Mouse (Mus musculus) MEL (cell line): Measurements from ENCODE around the gene Naa35.

Source experiments
- CHD2 ChIP-seq: IDR thresholded peaks from 2 replicates; pipeline ENCODE4 v1.6.1; 2011; ENCODE audit warnings: low read length, improper control_type of control experiment
- CTCF ChIP-seq, 3 experiments: IDR thresholded peaks in 2 of 3; conservative IDR thresholded peaks in 1 of 3; 2 replicates each; pipeline ENCODE4 v1.5.1; 2011 to 2012; ENCODE audit warnings: low read length in 3 of 3, low read depth in 2 of 3, mild to moderate bottlenecking in 2 of 3, improper control_type of control experiment in 1 of 3, inconsistent platforms in 1 of 3, mixed read lengths in 1 of 3, moderate library complexity in 1 of 3; ENCODE audit not compliant: control insufficient read depth in 1 of 3, insufficient read depth in 1 of 3, poor library complexity in 1 of 3, severe bottlenecking in 1 of 3
- MYC ChIP-seq: IDR thresholded peaks from 2 replicates; pipeline ENCODE4 v1.6.1; 2011; ENCODE audit warnings: low read depth, mild to moderate bottlenecking, low read length, improper control_type of control experiment, moderate library complexity
- NELFE ChIP-seq: IDR thresholded peaks from 2 replicates; pipeline ENCODE4 v1.6.1; 2011; ENCODE audit warnings: low read depth, low read length, improper control_type of control experiment
- POLR2A ChIP-seq, 2 experiments: IDR thresholded peaks; 2 replicates each; pipeline ENCODE4 v1.6.1; 2011 to 2012; ENCODE audit warnings: low read length in 2 of 2, mild to moderate bottlenecking in 2 of 2, control low read depth in 1 of 2, improper control_type of control experiment in 1 of 2, low read depth in 1 of 2, moderate library complexity in 1 of 2; ENCODE audit not compliant: control insufficient read depth in 1 of 2, insufficient read depth in 1 of 2, poor library complexity in 1 of 2
- POLR2AphosphoS2 ChIP-seq: IDR thresholded peaks from 2 replicates; pipeline ENCODE4 v1.6.1; 2011; ENCODE audit warnings: low read length, improper control_type of control experiment
- SMC3 ChIP-seq: IDR thresholded peaks from 2 replicates; pipeline ENCODE4 v1.6.1; 2011; ENCODE audit warnings: low read depth, low read length, improper control_type of control experiment
- TAL1 ChIP-seq: IDR thresholded peaks from 2 replicates; pipeline ENCODE4 v1.6.1; 2012; ENCODE audit warnings: mild to moderate bottlenecking, inconsistent platforms, low read length, moderate library complexity, mixed read lengths
- TBP ChIP-seq: IDR thresholded peaks from 2 replicates; pipeline ENCODE4 v1.8.0; 2011; ENCODE audit warnings: low read depth, low read length, improper control_type of control experiment
- USF2 ChIP-seq, 2 experiments: IDR thresholded peaks; 2 replicates each; pipeline ENCODE4 v1.6.1; 2011 to 2012; ENCODE audit warnings: improper control_type of control experiment in 2 of 2, low read length in 2 of 2, borderline replicate concordance in 1 of 2, inconsistent platforms in 1 of 2, low read depth in 1 of 2, mild to moderate bottlenecking in 1 of 2; ENCODE audit not compliant: insufficient read depth in 1 of 2
- ZC3H11A ChIP-seq: IDR thresholded peaks from 2 replicates; pipeline ENCODE4 v1.6.1; 2012; ENCODE audit warnings: low read depth, mild to moderate bottlenecking, inconsistent platforms, low read length, improper control_type of control experiment
- ZKSCAN1 ChIP-seq: IDR thresholded peaks from 2 replicates; pipeline ENCODE4 v1.6.1; 2012; ENCODE audit warnings: low read depth, mild to moderate bottlenecking, inconsistent platforms, low read length, improper control_type of control experiment, moderate library complexity
- ZNF384 ChIP-seq: IDR thresholded peaks from 2 replicates; pipeline ENCODE4 v1.6.1; 2012; ENCODE audit warnings: low read depth, mild to moderate bottlenecking, inconsistent platforms, low read length, improper control_type of control experiment

DNA sequence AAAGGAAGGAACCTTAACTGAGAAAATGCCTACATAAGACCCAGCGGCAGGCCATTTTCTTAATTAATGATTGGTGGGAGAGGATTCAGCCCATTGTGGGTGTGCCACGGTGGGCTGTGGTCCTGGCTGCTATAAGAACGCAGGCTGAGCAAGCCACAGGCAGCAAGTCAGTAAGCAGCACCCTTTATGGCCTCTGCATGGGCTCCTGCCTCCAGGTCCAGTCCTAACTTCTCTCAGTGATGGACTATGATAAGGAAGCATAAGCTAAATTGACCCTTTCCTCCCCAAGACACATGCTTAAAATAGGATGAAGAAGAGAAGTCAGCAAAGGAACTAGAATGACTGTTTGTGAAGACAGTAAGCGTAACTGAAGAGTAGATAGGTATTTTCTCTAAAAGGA, 30.1 kb downstream of the Naa35 start:
- TF ChIP-seq CTCF (IDR thresholded peaks at IDR 0.05 in 2 of 3, conservative IDR thresholded peaks at IDR 0.05 in 1 of 3; ENCODE audit: control insufficient read depth in 1 of 3, insufficient read depth in 1 of 3, low read depth in 2 of 3, low read length in 3 of 3, poor library complexity in 1 of 3, severe bottlenecking in 1 of 3) (no peak), TAL1 (no peak), POLR2A (IDR thresholded peaks at IDR 0.05; ENCODE audit: control insufficient read depth in 1 of 2, insufficient read depth in 1 of 2, low read depth in 1 of 2, low read length in 2 of 2, poor library complexity in 1 of 2) (no peak), ZC3H11A (no peak), SMC3 (no peak), USF2 (IDR thresholded peaks at IDR 0.05; ENCODE audit: borderline replicate concordance in 1 of 2, insufficient read depth in 1 of 2, low read depth in 1 of 2, low read length in 2 of 2) (no peak), MYC (no peak), TBP (no peak), CHD2 (no peak), POLR2AphosphoS2 (no peak), ZNF384 (no peak), NELFE (no peak), ZKSCAN1 (no peak)
